Mouse (Mus musculus): ENCODE results near the gene Snx1.

- no peak for TF ChIP-seq GABPA (IDR thresholded peaks at IDR 0.05; ENCODE audit: low read depth, low read length)
- no peak for TF ChIP-seq CTCF (IDR thresholded peaks at IDR 0.05 in 2 of 3, conservative IDR thresholded peaks at IDR 0.05 in 1 of 3; ENCODE audit: control insufficient read depth in 1 of 3, insufficient read depth in 1 of 3, low read depth in 2 of 3, low read length in 3 of 3, poor library complexity in 1 of 3, severe bottlenecking in 1 of 3)
Measured at GRCm38 (mm10) chr9:66127884-66128283, 1.5 kb upstream of the Snx1 start.
